Mouse (Mus musculus): ENCODE measurements around the gene Lcmt2. TPM values are rescaled to one million over a fixed set of nuclear protein-coding genes. Genes with fewer than 3 reads are reported as not detected.
"Not testable (repeated sequence)": the region's sequence is repeated elsewhere in the genome, so short reads cannot be mapped to it uniquely, and the experiment has no call there.

Gene Lcmt2
- polyA plus RNA-seq, 1 experiment from 2014 or later, result 20.3 TPM

- no peak for ATAC-seq
- no peak overlapping the region for H3K27ac ChIP-seq (ENCODE audit: low read length)
- no peak overlapping the region for H3K4me2 ChIP-seq (ENCODE audit: low read length)
Measured at GRCm38 (mm10) chr2:121128865-121129620, 11.4 kb downstream of the Lcmt2 start.

GRCm38 (mm10) chr2:121127536-121127935 lies 12.9 kb downstream of the Lcmt2 start:
- Histone ChIP-seq H3K9ac (ENCODE audit: low read depth, low read length) (no peak overlapping the region), H3K27ac (ENCODE audit: low read length) (no peak overlapping the region), H3K27me3 (ENCODE audit: control insufficient read depth, insufficient read depth, low read depth, low read length) (no peaks in the 10 kb centered on the region), H3K4me2 (ENCODE audit: low read length) (no peak overlapping the region), H3K36me3 (ENCODE audit: control insufficient read depth, insufficient read depth, low read length) (no peaks in the 10 kb centered on the region), H3K4me3 (ENCODE audit: low read depth, low read length) (no peak overlapping the region), H3K9me3 (replicated peaks; ENCODE audit: control insufficient read depth, low read length, poor library complexity, severe bottlenecking) (no peaks in the 10 kb centered on the region), H3K4me1 (ENCODE audit: control insufficient read depth, insufficient read depth, low read length) (no peaks in the 10 kb centered on the region)
- 96% methylated on average over 1 of the region's 1 CpGs for WGBS
- no peak for ATAC-seq

More at GRCm38 (mm10) chr2:121128865-121129620, 11.4 kb downstream of the Lcmt2 start:
- H3K4me1 ChIP-seq (ENCODE audit: control insufficient read depth, insufficient read depth, low read length), result no peaks in the 10 kb centered on the region
- no peaks in the 10 kb centered on the region for H3K36me3 ChIP-seq (ENCODE audit: control insufficient read depth, insufficient read depth, low read length)
- no peak overlapping the region for H3K4me3 ChIP-seq (ENCODE audit: low read depth, low read length)
- WGBS, result 71% methylated on average over 9 of the region's 9 CpGs
- H3K9ac ChIP-seq (ENCODE audit: low read depth, low read length), result no peak overlapping the region
- H3K27me3 ChIP-seq (ENCODE audit: control insufficient read depth, insufficient read depth, low read depth, low read length), result no peaks in the 10 kb centered on the region
- no peaks in the 10 kb centered on the region for H3K9me3 ChIP-seq (replicated peaks; ENCODE audit: control insufficient read depth, low read length, poor library complexity, severe bottlenecking)

GRCm38 (mm10) chr2:121126302-121126701 lies 14.2 kb downstream of the Lcmt2 start:
- not testable (repeated sequence) for H3K4me1 ChIP-seq (ENCODE audit: control insufficient read depth, insufficient read depth, low read length); H3K4me3 ChIP-seq (ENCODE audit: low read depth, low read length); H3K36me3 ChIP-seq (ENCODE audit: control insufficient read depth, insufficient read depth, low read length); H3K9ac ChIP-seq (ENCODE audit: low read depth, low read length); ATAC-seq; H3K27ac ChIP-seq (ENCODE audit: low read length); H3K27me3 ChIP-seq (ENCODE audit: control insufficient read depth, insufficient read depth, low read depth, low read length); H3K4me2 ChIP-seq (ENCODE audit: low read length); H3K9me3 ChIP-seq (replicated peaks; ENCODE audit: control insufficient read depth, low read length, poor library complexity, severe bottlenecking)
- 97% methylated on average over 5 of the region's 5 CpGs for WGBS

DNA sequence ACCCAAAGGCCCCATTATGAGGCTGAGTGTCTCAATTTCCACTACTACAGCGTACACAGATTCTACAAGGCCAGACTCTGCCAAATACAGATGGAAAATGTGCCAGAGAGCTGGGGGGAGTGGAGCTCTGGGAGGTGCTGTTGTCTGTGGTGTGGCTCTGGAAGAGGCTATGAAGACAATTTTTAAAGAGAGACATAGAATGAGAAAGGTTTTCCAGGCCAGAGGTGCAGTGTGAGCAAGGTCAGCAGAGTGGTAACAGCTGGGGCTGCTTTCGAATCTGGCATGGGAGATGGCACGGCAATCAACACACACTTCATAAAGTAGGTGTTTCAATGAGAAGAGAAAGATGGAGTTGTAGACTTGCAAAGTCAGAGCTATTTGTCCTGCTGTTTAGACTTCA lies 21.2 kb downstream of the Lcmt2 start:
- ATAC-seq, result no peak
- Histone ChIP-seq H3K27me3 (ENCODE audit: control insufficient read depth, insufficient read depth, low read depth, low read length) (no peaks in the 10 kb centered on the region), H3K27ac (ENCODE audit: low read length) (no peak overlapping the region), H3K4me1 (ENCODE audit: control insufficient read depth, insufficient read depth, low read length) (no peaks in the 10 kb centered on the region), H3K36me3 (ENCODE audit: control insufficient read depth, insufficient read depth, low read length) (no peaks in the 10 kb centered on the region), H3K9ac (ENCODE audit: low read depth, low read length) (no peak overlapping the region), H3K9me3 (replicated peaks; ENCODE audit: control insufficient read depth, low read length, poor library complexity, severe bottlenecking) (no peaks in the 10 kb centered on the region), H3K4me2 (ENCODE audit: low read length) (no peak overlapping the region), H3K4me3 (ENCODE audit: low read depth, low read length) (no peak overlapping the region)
- WGBS, result 90% methylated on average over 3 of the region's 3 CpGs

DNA sequence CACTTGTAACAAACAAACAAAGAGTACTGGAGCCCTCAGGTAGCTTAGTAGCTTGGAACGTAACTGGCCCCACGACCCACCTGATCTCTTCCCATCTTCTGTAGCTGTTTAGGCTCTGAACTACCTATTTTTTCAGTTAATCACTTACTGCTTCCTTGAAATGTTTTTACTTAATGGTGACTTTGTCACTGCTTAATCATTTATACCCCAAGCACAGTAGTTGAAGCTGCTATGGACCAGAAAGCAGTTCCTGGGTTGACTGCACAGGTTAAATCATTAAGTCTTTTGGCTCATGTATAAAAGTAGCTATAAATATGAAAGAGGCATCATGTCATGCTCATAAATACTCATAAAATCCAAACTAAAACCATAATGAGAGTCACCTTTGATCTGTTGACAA lies 25.0 kb downstream of the Lcmt2 start:
- Histone ChIP-seq H3K27ac (ENCODE audit: low read length) (no peak overlapping the region), H3K4me2 (ENCODE audit: low read length) (no peak overlapping the region), H3K4me1 (ENCODE audit: control insufficient read depth, insufficient read depth, low read length) (no peaks in the 10 kb centered on the region), H3K4me3 (ENCODE audit: low read depth, low read length) (no peak overlapping the region), H3K9me3 (replicated peaks; ENCODE audit: control insufficient read depth, low read length, poor library complexity, severe bottlenecking) (no peaks in the 10 kb centered on the region), H3K9ac (ENCODE audit: low read depth, low read length) (no peak overlapping the region), H3K36me3 (ENCODE audit: control insufficient read depth, insufficient read depth, low read length) (no peaks in the 10 kb centered on the region), H3K27me3 (ENCODE audit: control insufficient read depth, insufficient read depth, low read depth, low read length) (no peaks in the 10 kb centered on the region)
- WGBS, result 95% methylated on average over 2 of the region's 2 CpGs
- no peak for ATAC-seq

DNA sequence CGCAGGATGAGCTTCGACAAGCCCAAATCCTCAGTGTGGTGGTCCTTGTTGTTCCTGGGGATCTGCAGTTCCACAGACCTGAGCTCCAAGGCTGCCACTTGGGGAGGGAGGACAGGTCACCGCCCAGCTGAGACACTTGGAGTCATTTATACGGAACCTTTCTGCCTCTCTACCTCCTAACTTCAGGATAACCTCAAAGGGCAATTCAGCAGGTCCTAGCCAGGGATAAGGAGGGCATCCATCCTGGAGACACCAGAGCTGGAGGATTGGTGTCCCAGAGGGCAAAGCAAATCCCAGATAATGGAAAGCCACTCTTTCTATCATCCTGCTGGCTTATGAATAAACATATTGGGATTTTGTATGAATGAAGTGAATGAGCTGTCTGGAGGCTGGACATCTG lies 30.8 kb downstream of the Lcmt2 start, which contains the start of gene Tgm7:
Gene Tgm7 (minus strand): TSS at position 101 of the 400 bp plus-strand sequence.
- Histone ChIP-seq H3K27me3 (ENCODE audit: control insufficient read depth, insufficient read depth, low read depth, low read length) (no peaks in the 10 kb centered on the region), H3K9me3 (replicated peaks; ENCODE audit: control insufficient read depth, low read length, poor library complexity, severe bottlenecking) (no peaks in the 10 kb centered on the region), H3K27ac (ENCODE audit: low read length) (no peak within 1 kb of the TSS), H3K4me1 (ENCODE audit: control insufficient read depth, insufficient read depth, low read length) (no peaks in the 10 kb centered on the region), H3K4me3 (ENCODE audit: low read depth, low read length) (no peak within 1 kb of the TSS), H3K4me2 (ENCODE audit: low read length) (no peak within 1 kb of the TSS), H3K9ac (ENCODE audit: low read depth, low read length) (no peak within 1 kb of the TSS), H3K36me3 (ENCODE audit: control insufficient read depth, insufficient read depth, low read length) (no peaks in the 10 kb centered on the region)
- no peak for ATAC-seq
- WGBS, result 89% methylated on average over 4 of the region's 4 CpGs

- H3K27me3 ChIP-seq (ENCODE audit: control insufficient read depth, insufficient read depth, low read depth, low read length), result no peaks in the 10 kb centered on the region
- H3K36me3 ChIP-seq (ENCODE audit: control insufficient read depth, insufficient read depth, low read length), result no peaks in the 10 kb centered on the region
- no peaks in the 10 kb centered on the region for H3K4me1 ChIP-seq (ENCODE audit: control insufficient read depth, insufficient read depth, low read length)
- no peak overlapping the region for H3K9ac ChIP-seq (ENCODE audit: low read depth, low read length)
- ATAC-seq, result no peak
- no peaks in the 10 kb centered on the region for H3K9me3 ChIP-seq (replicated peaks; ENCODE audit: control insufficient read depth, low read length, poor library complexity, severe bottlenecking)
- no peak overlapping the region for H3K27ac ChIP-seq (ENCODE audit: low read length)
- H3K4me2 ChIP-seq (ENCODE audit: low read length), result no peak overlapping the region
- no peak overlapping the region for H3K4me3 ChIP-seq (ENCODE audit: low read depth, low read length)
Measured at GRCm38 (mm10) chr2:121105940-121106339, 34.5 kb downstream of the Lcmt2 start.

GRCm38 (mm10) chr2:121102051-121102450 lies 38.4 kb downstream of the Lcmt2 start:
- Histone ChIP-seq H3K4me1 (ENCODE audit: control insufficient read depth, insufficient read depth, low read length) (no peaks in the 10 kb centered on the region), H3K27ac (ENCODE audit: low read length) (no peak overlapping the region), H3K4me2 (ENCODE audit: low read length) (no peak overlapping the region), H3K4me3 (ENCODE audit: low read depth, low read length) (no peak overlapping the region), H3K36me3 (ENCODE audit: control insufficient read depth, insufficient read depth, low read length) (no peaks in the 10 kb centered on the region), H3K9ac (ENCODE audit: low read depth, low read length) (no peak overlapping the region), H3K9me3 (replicated peaks; ENCODE audit: control insufficient read depth, low read length, poor library complexity, severe bottlenecking) (no peaks in the 10 kb centered on the region), H3K27me3 (ENCODE audit: control insufficient read depth, insufficient read depth, low read depth, low read length) (no peaks in the 10 kb centered on the region)
- ATAC-seq, result peak; percentile 48; the same call in 1 of the 2 replicates
- WGBS, result 31% methylated on average over 9 of the region's 9 CpGs

DNA sequence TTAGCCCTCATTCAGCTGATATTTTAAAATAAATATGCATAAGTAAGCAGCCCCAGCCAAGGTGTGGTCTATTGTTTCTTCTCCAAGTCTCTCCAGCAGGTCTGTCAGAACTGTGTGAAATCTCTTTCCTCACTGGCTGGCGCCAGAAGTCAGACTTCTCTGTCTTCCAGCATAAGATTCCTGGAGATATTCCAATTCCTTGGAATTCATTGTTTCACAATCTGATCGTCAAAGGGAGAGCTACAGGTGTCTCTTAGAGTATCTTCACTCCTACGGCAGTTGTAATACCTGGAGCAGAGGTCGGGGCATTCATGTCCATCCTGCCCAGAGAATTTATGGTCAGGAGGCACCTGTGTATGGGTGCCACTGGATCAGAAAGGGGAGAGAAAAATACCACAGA lies 50.7 kb downstream of the Lcmt2 start:
- H3K27ac ChIP-seq (ENCODE audit: low read length), result no peak overlapping the region
- no peak overlapping the region for H3K4me3 ChIP-seq (ENCODE audit: low read depth, low read length)
- no peaks in the 10 kb centered on the region for H3K36me3 ChIP-seq (ENCODE audit: control insufficient read depth, insufficient read depth, low read length)
- WGBS, result 82% methylated on average over 4 of the region's 4 CpGs
- H3K27me3 ChIP-seq (ENCODE audit: control insufficient read depth, insufficient read depth, low read depth, low read length), result no peaks in the 10 kb centered on the region
- no peak overlapping the region for H3K9ac ChIP-seq (ENCODE audit: low read depth, low read length)
- no peak for ATAC-seq
- no peak overlapping the region for H3K4me2 ChIP-seq (ENCODE audit: low read length)
- H3K4me1 ChIP-seq (ENCODE audit: control insufficient read depth, insufficient read depth, low read length), result no peaks in the 10 kb centered on the region
- H3K9me3 ChIP-seq (replicated peaks; ENCODE audit: control insufficient read depth, low read length, poor library complexity, severe bottlenecking), result no peaks in the 10 kb centered on the region

Measured in midbrain, embryonic 16.5 days (tissue).